Mouse (Mus musculus) limb, embryonic 12.5 days (tissue): ENCODE data around the gene Wee2. TPM values are rescaled to one million over a fixed set of nuclear protein-coding genes. Genes with fewer than 3 reads are reported as not detected.

ENCODE experiments used
- ATAC-seq: fragments of 200-750 bp; cut with Nextera tagmentation; 2 replicates; pipeline ENCODE4 v1.8.0; 2017; ENCODE audit warnings: low read depth, moderate TSS enrichment; ENCODE audit not compliant: insufficient number of reproducible peaks, insufficient read depth, low FRiP score, low TSS enrichment
- H3K27ac ChIP-seq: fragments of 300-500 bp; sonication (generic); 2 replicates; pipeline ENCODE4 v1.5.1; 2016; ENCODE audit warnings: mild to moderate bottlenecking, moderate library complexity
- H3K27me3 ChIP-seq: fragments of 300-500 bp; sonication (generic); 2 replicates; pipeline ENCODE4 v1.6.1; 2016; ENCODE audit warnings: mild to moderate bottlenecking, moderate library complexity
- H3K36me3 ChIP-seq: fragments of 300-500 bp; sonication (generic); 2 replicates; pipeline ENCODE4 v1.6.1; 2016; ENCODE audit warnings: mild to moderate bottlenecking, moderate library complexity
- H3K4me1 ChIP-seq: fragments of 300-500 bp; sonication (generic); replicated peaks from 2 replicates; pipeline ENCODE4 v1.6.1; 2016
- H3K4me2 ChIP-seq: fragments of 300-500 bp; sonication (generic); 2 replicates; pipeline ENCODE4 v1.6.1; 2016; ENCODE audit warnings: mild to moderate bottlenecking, moderate library complexity
- H3K4me3 ChIP-seq: fragments of 300-500 bp; sonication (generic); replicated peaks from 2 replicates; pipeline ENCODE4 v1.5.1; 2016; ENCODE audit warnings: mild to moderate bottlenecking
- H3K9ac ChIP-seq: fragments of 300-500 bp; sonication (generic); replicated peaks from 2 replicates; pipeline ENCODE4 v1.6.1; 2016; ENCODE audit warnings: mild to moderate bottlenecking, moderate library complexity
- H3K9me3 ChIP-seq: fragments of 300-500 bp; sonication (generic); 2 replicates; pipeline ENCODE4 v1.6.1; 2016; ENCODE audit warnings: mild to moderate bottlenecking, moderate library complexity
- WGBS: fragments of 180-500 bp; shearing (Covaris S2); methylation state at CpG from one replicate; pipeline ENCODE4 v1.1.7; 2016; 5-methylcytosine and 5-hydroxymethylcytosine counted together
- polyA plus RNA-seq: library from polyadenylated mRNA; unstranded; fragments of >200 nt; fragmentation: Nextera tagmentation; extraction: Ambion mirVana; gene quantifications from 2 replicates; pipeline ENCODE4 v1.2.1, GENCODE M21; 2016

Gene Wee2
- 0.27 TPM in 1 of 2 replicates, not detected in the other for polyA plus RNA-seq

DNA sequence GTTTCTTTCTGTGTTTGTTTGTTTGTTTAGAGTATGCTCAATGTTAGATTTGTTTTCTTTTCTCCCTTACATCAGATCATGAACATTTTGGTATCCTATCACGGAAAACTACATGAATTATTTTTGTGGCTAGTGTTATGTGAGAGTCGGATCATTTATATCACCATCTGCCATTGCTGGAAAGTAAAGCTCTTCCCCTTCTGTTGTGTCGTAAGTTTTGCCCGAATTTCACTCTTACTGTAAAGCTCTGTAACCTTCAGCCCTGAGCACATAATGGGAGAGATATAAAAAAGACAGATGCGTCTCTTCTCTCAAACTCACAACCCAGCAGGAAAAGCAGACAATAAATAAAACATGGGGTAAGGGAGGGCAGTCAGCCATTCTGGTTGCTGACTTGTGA is at the start of gene Wee2:
Gene Wee2, plus strand, starts transcription at position 153 of the 400 bp plus-strand sequence.
- H3K27ac ChIP-seq: no peak within 1 kb of the TSS
- no peak for ATAC-seq
- H3K4me2 ChIP-seq: no peak within 1 kb of the TSS
- H3K9ac ChIP-seq: no peak within 1 kb of the TSS
- H3K9me3 ChIP-seq: no peaks in the 10 kb centered on the region
- peaks cover 15% of the 10 kb centered on the region for H3K4me1 ChIP-seq
- no peaks in the 10 kb centered on the region for H3K36me3 ChIP-seq
- 69% methylated on average over 5 of the region's 5 CpGs for WGBS
- H3K4me3 ChIP-seq: no peak within 1 kb of the TSS
- peaks cover 25% of the 10 kb centered on the region for H3K27me3 ChIP-seq

DNA sequence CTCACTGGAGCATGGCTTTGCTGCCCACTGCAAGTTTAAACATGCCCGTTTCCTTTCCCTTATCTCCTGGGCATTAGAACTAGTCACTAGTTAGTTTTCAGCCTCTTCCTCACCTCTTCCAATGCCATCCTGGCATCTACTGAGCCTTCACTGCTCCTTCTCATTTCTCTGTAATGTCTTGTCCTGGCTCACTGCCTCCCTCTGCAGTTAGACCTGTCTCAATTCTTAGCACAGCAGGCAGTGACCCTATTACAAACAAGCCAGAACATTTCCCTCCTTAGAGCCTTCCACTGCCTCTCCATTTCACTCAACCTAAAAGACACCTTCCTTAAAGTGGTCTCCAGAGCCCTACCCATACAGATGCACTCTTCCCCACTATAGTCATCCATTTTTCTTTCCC is 47.9 kb upstream of the Wee2 start:
- Histone ChIP-seq H3K4me1 (no peaks in the 10 kb centered on the region), H3K9ac (no peak overlapping the region), H3K4me2 (no peak overlapping the region), H3K27me3 (no peaks in the 10 kb centered on the region), H3K4me3 (no peak overlapping the region), H3K9me3 (no peaks in the 10 kb centered on the region), H3K36me3 (peaks cover 30% of the 10 kb centered on the region), H3K27ac (no peak overlapping the region)
- WGBS: 88% methylated on average over 1 of the region's 1 CpGs
- ATAC-seq: no peak

DNA sequence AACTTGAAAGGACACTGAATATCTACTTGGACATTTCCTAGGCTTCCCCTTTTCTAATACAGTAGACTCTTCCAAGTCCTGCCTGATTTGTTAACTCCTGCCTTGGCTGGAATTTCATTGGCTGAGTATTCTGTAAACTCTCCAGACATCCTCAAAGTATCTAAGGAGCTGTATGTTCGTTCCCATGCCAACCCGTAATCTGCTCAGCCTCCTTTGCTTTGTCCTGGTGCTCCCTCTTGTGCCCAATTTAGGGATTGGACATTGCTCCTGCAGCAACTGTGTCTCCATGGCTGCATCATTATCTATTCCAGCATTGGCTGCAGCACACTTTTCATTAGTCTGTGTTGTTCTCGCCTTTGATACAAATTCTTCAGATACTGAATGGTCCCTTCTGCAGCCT is 45.7 kb upstream of the Wee2 start:
- ATAC-seq: peak; percentile 59; the same call in 1 of the 2 replicates
- H3K4me3 ChIP-seq: no peak overlapping the region
- H3K9ac ChIP-seq: no peak overlapping the region
- no peaks in the 10 kb centered on the region for H3K9me3 ChIP-seq
- H3K4me2 ChIP-seq: no peak overlapping the region
- H3K27ac ChIP-seq: no peak overlapping the region
- peaks cover 26% of the 10 kb centered on the region for H3K36me3 ChIP-seq
- H3K27me3 ChIP-seq: no peaks in the 10 kb centered on the region
- 51% methylated on average over 3 of the region's 3 CpGs for WGBS
- no peaks in the 10 kb centered on the region for H3K4me1 ChIP-seq

DNA sequence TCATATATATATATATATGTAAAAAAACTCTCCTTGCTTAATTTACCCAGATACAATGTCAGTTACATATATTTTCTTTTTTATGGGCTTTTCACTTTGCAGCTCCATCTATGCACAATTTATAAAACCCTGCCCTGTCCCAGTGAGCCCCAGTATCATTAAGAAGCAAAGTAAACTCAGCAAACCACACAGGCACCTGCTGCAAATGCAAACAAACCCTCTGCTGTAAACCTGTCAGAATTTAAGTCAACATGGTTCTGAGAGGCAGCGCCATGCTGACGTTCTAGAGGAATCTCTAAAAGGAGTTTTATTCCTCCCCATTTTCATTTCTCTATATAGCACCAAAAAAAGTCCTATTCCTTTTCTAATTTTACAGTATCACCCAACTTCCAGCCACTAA is 36.9 kb upstream of the Wee2 start:
- Histone ChIP-seq H3K27me3 (no peaks in the 10 kb centered on the region), H3K4me2 (no peak overlapping the region), H3K9ac (no peak overlapping the region), H3K9me3 (0 out of 2 replicates have a peak, but pooled peaks cover 5% of the 10 kb centered on the region), H3K36me3 (peaks cover 78% of the 10 kb centered on the region), H3K27ac (no peak overlapping the region), H3K4me1 (no peaks in the 10 kb centered on the region), H3K4me3 (no peak overlapping the region)
- no peak for ATAC-seq
- WGBS: 92% methylated on average over 2 of the region's 2 CpGs

DNA sequence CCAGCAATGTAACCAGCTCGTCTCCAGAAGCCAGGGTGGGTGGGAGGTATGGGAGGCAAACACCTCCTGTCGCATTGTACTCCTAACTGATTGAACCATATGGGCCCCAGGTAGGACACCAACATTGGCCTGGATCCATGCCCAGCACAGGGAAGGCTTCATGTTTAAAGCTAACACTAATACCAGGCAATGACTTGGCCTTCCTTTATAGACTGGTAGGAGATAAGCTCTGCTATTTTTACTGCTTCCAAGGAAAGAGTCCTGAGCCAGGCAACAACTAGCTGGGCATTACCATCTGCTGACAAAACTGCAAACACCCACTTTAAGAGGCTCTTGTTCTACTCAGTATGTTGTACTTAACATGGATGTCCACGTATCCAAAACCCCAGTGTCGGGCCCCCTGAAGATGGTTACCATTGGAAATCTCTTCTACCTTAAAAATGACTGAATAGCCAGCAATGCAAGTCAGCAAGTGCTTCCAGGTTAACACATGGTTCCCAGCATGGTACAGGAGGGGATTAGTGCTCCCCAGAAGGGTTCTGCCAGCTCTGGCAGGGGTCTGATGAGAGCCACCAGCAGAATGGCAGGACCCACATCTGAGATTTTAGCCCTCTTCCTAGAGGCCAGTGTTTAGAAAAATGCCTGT is 35.1 kb upstream of the Wee2 start:
- H3K27ac ChIP-seq: no peak overlapping the region
- 0 out of 2 replicates have a peak, but pooled peaks cover 3% of the 10 kb centered on the region for H3K9me3 ChIP-seq
- H3K4me1 ChIP-seq: no peaks in the 10 kb centered on the region
- WGBS: 91% methylated on average over 4 of the region's 4 CpGs
- H3K9ac ChIP-seq: no peak overlapping the region
- H3K27me3 ChIP-seq: no peaks in the 10 kb centered on the region
- no peak for ATAC-seq
- H3K4me2 ChIP-seq: no peak overlapping the region
- H3K36me3 ChIP-seq: peaks cover 78% of the 10 kb centered on the region
- H3K4me3 ChIP-seq: no peak overlapping the region

DNA sequence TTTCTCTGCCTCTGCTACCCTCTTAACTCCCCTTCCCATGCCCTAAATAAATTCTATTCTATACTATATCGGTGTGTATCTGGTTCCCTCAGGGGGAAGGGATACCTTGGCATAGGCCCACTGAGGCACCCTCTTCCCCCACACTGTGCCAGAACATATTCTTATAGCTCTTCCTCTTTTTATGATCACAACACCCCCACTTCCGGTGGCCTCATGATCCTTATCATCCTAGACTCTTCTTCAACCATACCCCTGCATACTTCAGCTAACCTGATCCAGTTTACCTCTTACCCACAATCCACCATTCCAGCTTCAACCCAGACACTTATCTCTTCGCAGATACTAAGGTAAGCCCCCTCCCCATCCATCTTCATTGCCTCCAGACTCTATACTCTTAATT is 27.8 kb upstream of the Wee2 start:
- H3K36me3 ChIP-seq: peaks cover 46% of the 10 kb centered on the region
- ATAC-seq: 0 out of 2 replicates have a peak, but pooled peaks have one; percentile 14
- no peaks in the 10 kb centered on the region for H3K9me3 ChIP-seq
- no peak overlapping the region for H3K27ac ChIP-seq
- WGBS: 87% methylated on average over 3 of the region's 3 CpGs
- no peak overlapping the region for H3K9ac ChIP-seq
- no peak overlapping the region for H3K4me3 ChIP-seq
- H3K4me2 ChIP-seq: no peak overlapping the region
- H3K4me1 ChIP-seq: no peaks in the 10 kb centered on the region
- no peaks in the 10 kb centered on the region for H3K27me3 ChIP-seq

DNA sequence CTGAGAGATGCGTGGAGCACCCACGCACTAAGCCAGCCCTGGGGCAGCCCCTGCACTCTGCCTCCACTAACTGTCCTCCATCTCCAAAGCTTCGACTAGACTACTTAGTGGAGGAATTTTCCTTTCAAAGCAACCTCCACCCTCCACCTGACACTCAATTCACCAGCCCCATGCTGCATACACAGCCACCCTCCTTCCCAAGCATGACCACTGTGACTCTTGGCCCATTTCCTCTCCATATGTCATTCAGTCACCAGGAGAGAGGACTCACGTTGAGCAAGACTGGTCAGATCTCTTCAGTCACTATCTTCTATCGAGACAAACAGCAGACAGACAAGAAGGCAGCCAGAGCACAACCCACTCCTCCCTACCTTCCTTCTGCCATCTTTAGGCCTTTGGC is 25.8 kb upstream of the Wee2 start:
- Histone ChIP-seq H3K4me3 (no peak overlapping the region), H3K4me1 (no peaks in the 10 kb centered on the region), H3K27me3 (no peaks in the 10 kb centered on the region), H3K27ac (no peak overlapping the region), H3K4me2 (no peak overlapping the region), H3K9ac (no peak overlapping the region), H3K36me3 (peaks cover 36% of the 10 kb centered on the region), H3K9me3 (no peaks in the 10 kb centered on the region)
- no peak for ATAC-seq
- WGBS: 92% methylated on average over 5 of the region's 5 CpGs

DNA sequence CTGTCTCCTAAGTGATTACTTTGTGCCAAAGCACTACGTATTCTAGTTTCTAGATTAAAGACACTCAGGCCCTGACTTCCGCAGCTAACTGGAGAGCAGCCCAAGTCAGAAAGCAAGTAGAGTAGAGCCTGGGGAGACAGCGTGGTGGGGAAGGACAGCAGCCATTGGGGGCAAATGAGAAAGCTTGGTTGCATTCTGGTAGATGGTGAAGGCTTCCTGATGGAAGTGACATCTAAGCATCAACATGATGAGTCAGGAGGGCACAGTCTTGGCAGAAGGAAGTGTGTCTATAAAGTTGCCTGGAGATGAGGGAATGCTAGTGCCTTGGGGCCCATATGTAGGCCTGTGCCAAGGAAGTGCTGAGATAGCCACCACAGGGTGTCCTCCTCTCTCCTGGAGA is 25.3 kb upstream of the Wee2 start:
- peaks cover 37% of the 10 kb centered on the region for H3K36me3 ChIP-seq
- no peaks in the 10 kb centered on the region for H3K9me3 ChIP-seq
- ATAC-seq: no peak
- H3K4me2 ChIP-seq: no peak overlapping the region
- H3K4me1 ChIP-seq: no peaks in the 10 kb centered on the region
- no peak overlapping the region for H3K27ac ChIP-seq
- H3K9ac ChIP-seq: no peak overlapping the region
- H3K4me3 ChIP-seq: no peak overlapping the region
- WGBS: 91% methylated on average over 3 of the region's 3 CpGs
- no peaks in the 10 kb centered on the region for H3K27me3 ChIP-seq

DNA sequence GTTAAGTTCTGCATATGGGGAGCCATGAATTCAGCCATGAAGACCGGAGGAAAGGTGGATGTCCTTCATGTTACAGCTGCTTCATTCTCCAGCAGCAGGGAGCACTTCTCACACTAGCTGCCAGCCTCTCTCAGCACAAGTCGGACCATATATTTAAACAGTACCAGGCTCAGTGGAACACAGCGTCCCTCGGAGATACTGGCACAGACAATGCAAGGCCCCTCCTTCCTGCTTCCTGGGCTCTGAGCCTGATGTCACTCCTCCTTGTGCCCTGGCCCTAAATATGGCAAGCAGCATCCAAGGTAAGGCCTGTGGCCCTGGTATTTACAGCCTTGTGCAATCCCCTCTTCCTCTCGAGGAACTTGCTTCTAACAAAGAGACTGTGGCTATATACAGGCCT is 23.1 kb upstream of the Wee2 start:
- ATAC-seq: no peak

DNA sequence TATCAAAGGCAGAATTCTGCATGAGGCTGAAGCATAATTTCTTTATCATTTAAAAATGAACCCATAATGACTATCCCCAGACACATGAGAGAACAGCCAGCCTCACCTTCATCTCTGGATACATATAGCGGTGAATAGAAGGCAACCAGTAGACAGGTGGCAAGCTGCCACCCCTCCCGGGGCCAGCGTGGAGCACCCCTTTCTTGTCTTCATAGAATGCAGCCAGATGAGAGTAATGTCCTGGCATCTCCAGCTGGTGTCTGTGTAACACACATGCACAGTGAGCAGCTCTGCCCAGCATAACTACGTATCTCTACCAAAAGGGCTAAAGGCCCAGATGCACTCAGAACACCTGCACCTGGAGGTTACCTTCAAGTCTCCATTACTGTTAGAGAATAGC is 20.5 kb upstream of the Wee2 start:
- Histone ChIP-seq H3K4me2 (no peak overlapping the region), H3K9ac (no peak overlapping the region), H3K9me3 (no peaks in the 10 kb centered on the region), H3K4me3 (no peak overlapping the region), H3K27ac (no peak overlapping the region), H3K27me3 (no peaks in the 10 kb centered on the region), H3K4me1 (no peaks in the 10 kb centered on the region), H3K36me3 (peaks cover 28% of the 10 kb centered on the region)
- WGBS: 96% methylated on average over 4 of the region's 4 CpGs
- no peak for ATAC-seq

More for the DNA sequence above, 23.1 kb upstream of the Wee2 start:
- Histone ChIP-seq H3K27ac (no peak overlapping the region), H3K4me2 (no peak overlapping the region), H3K9ac (no peak overlapping the region), H3K4me1 (no peaks in the 10 kb centered on the region), H3K4me3 (no peak overlapping the region), H3K27me3 (no peaks in the 10 kb centered on the region), H3K36me3 (peaks cover 28% of the 10 kb centered on the region), H3K9me3 (no peaks in the 10 kb centered on the region)
- 79% methylated on average over 5 of the region's 5 CpGs for WGBS

DNA sequence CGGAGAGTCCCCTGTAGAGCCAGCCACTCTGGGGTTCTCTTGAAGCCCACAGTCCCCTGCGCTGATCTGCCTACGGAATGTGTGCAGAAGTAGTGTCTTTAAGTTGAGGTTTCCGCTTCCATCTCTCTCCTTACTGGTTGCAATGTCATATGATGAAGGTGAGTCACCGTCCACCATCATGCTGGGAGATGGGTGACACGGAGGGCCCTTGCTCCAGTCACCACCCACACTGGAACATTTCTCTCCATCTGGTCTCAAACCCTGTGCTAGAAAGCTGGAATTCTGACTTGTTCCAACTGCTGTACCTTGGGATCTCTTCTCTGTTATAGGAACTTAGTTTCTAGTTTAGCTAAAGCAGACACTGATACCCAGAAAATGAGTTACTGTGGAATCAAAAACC is 17.8 kb upstream of the Wee2 start:
- no peaks in the 10 kb centered on the region for H3K4me1 ChIP-seq
- no peaks in the 10 kb centered on the region for H3K9me3 ChIP-seq
- H3K36me3 ChIP-seq: peaks cover 22% of the 10 kb centered on the region
- H3K27ac ChIP-seq: no peak overlapping the region
- no peak for ATAC-seq
- no peaks in the 10 kb centered on the region for H3K27me3 ChIP-seq
- H3K9ac ChIP-seq: no peak overlapping the region
- no peak overlapping the region for H3K4me2 ChIP-seq
- H3K4me3 ChIP-seq: no peak overlapping the region
- 94% methylated on average over 6 of the region's 6 CpGs for WGBS

DNA sequence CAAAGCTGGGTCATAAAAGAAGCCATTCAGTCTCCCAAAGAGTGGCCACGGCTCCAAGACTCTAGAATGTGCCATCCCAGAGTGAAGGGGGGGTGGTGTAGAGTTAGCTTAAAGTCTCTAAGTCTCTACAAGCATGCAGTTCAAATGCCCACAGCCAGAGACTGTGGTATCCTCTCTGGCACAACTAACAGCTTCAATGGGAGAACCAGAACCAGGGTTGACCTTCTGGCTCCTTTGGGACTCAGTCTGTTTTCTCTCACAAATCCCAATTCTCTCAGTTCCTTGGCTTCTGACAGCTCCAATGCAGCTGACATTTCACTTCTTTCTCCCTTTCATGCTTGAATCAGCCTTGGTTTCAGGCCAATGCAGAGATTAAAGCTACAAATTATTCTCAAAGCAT is 15.9 kb upstream of the Wee2 start:
- H3K9me3 ChIP-seq: no peaks in the 10 kb centered on the region
- 82% methylated on average over 1 of the region's 1 CpGs for WGBS

More for the DNA sequence above, 15.9 kb upstream of the Wee2 start:
- ATAC-seq: no peak
- Histone ChIP-seq H3K4me3 (no peak overlapping the region), H3K4me1 (no peaks in the 10 kb centered on the region), H3K27ac (no peak overlapping the region), H3K4me2 (no peak overlapping the region), H3K9ac (no peak overlapping the region), H3K27me3 (no peaks in the 10 kb centered on the region), H3K36me3 (peaks cover 13% of the 10 kb centered on the region)
